ENCODE assay signal across 9 mouse cellular contexts in the genomic region with DNA sequence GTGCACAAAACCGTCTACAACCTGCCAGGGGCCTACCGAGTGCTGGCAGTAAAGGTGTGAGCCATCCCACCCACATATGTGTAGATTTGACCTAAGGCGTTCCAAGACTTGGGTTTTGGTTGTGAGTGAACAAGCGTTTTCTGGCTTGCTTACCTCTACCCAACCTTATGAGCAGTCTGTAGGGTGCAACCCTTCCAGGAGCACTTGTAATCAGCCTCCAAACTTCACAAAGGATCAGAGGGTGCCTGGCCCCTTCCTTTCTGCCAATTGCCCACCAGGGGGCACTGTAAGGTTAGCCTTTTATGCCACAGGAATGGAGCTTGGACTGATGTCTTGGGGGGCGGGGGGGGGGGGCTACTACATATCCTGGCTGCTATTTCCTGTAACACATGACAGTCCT. TPM values are rescaled to one million over a fixed set of nuclear protein-coding genes. Genes with fewer than 3 reads are reported as not detected.
DNase-seq lines count a peak whose midpoint lies in the region; ATAC-seq and TF ChIP-seq lines count a peak whose summit lies in the region.
"Had no signal": no experiment of that assay in that cellular context is flagged by ENCODE, and none has a peak within 500 bp of the region (broad histone marks: within the 10 kb centered on the region; RNA-seq: fewer than 3 reads in every experiment).

No protein-coding gene starts in this region.

- TF ChIP-seq EP300 in MEL (IDR thresholded peaks at IDR 0.05; ENCODE audit: low read depth in 1 of 2, low read length in 2 of 2): no peak

- no peak overlapping the region for H3K4me2 ChIP-seq in heart, embryonic 14.5 days (ENCODE audit: low read length)
- H3K4me2 ChIP-seq in heart, embryonic 12.5 days: no peak overlapping the region
- no peak overlapping the region for H3K4me2 ChIP-seq in forebrain, embryonic 11.5 days (ENCODE audit: low read depth, low read length, severe bottlenecking)
- H3K4me2 ChIP-seq in midbrain, embryonic 13.5 days (replicated peaks): no peak overlapping the region
- H3K4me2 ChIP-seq: liver, embryonic 15.5 days had no signal

- no peaks in the 10 kb centered on the region for H3K27me3 ChIP-seq in heart, embryonic 14.5 days (ENCODE audit: control insufficient read depth, insufficient read depth, low read length)
- H3K27me3 ChIP-seq in heart, embryonic 12.5 days (replicated peaks): no peaks in the 10 kb centered on the region
- H3K27me3 ChIP-seq in MEL (ENCODE audit: control insufficient read depth in 1 of 2, insufficient read depth in 2 of 2, low read length in 2 of 2): no peaks in the 10 kb centered on the region
- H3K27me3 ChIP-seq in forebrain, embryonic 11.5 days (ENCODE audit: control insufficient read depth, insufficient read depth, low read length): no peaks in the 10 kb centered on the region
- H3K27me3 ChIP-seq in midbrain, embryonic 13.5 days: no peaks in the 10 kb centered on the region
- H3K27me3 ChIP-seq: liver, embryonic 15.5 days had no signal

- H3K79me2 ChIP-seq in MEL (ENCODE audit: control insufficient read depth, insufficient read depth, low read length, poor library complexity): no peaks in the 10 kb centered on the region

- DNase-seq in MEL (ENCODE audit: low read depth, low spot score): peak; percentile 72
- peak; percentile 77 for DNase-seq in forebrain, embryonic 11.5 days (ENCODE audit: low spot score)
- DNase-seq in kidney, postnatal 4 days: peak; percentile 57 to 64
- DNase-seq in urinary bladder, postnatal 25 days (ENCODE audit: low spot score): no peak
- DNase-seq in frontal cortex, adult 2 months (ENCODE audit: extremely low spot score in 1 of 2, low spot score in 1 of 2): no peak

- peak; percentile 70 to 87 (median 77) for TF ChIP-seq CTCF in MEL (IDR thresholded peaks at IDR 0.05 in 2 of 3, conservative IDR thresholded peaks at IDR 0.05 in 1 of 3; ENCODE audit: control insufficient read depth in 1 of 3, insufficient read depth in 1 of 3, low read depth in 2 of 3, low read length in 3 of 3, poor library complexity in 1 of 3, severe bottlenecking in 1 of 3)

- peaks cover 46% of the 10 kb centered on the region for H3K36me3 ChIP-seq in heart, embryonic 14.5 days (ENCODE audit: control insufficient read depth, insufficient read depth, low read length)
- H3K36me3 ChIP-seq in heart, embryonic 12.5 days: peaks cover 44% of the 10 kb centered on the region
- H3K36me3 ChIP-seq in MEL (ENCODE audit: control insufficient read depth in 1 of 2, insufficient read depth in 2 of 2, low read length in 2 of 2): peaks cover 0 to 11% of the 10 kb centered on the region in 2 experiments; a peak in 2 of 4 replicates
- peaks cover 21% of the 10 kb centered on the region for H3K36me3 ChIP-seq in forebrain, embryonic 11.5 days (ENCODE audit: control insufficient read depth, insufficient read depth, low read length)
- H3K36me3 ChIP-seq in midbrain, embryonic 13.5 days: peaks cover 50% of the 10 kb centered on the region

- H3K9ac ChIP-seq in heart, embryonic 14.5 days (ENCODE audit: low read length): no peak overlapping the region
- H3K9ac ChIP-seq in heart, embryonic 12.5 days: no peak overlapping the region
- no peak overlapping the region for H3K9ac ChIP-seq in MEL (ENCODE audit: control insufficient read depth, low read depth, low read length, poor library complexity, severe bottlenecking)
- H3K9ac ChIP-seq in forebrain, embryonic 11.5 days (ENCODE audit: low read length): no peak overlapping the region
- H3K9ac ChIP-seq in midbrain, embryonic 13.5 days (replicated peaks): no peak overlapping the region
- H3K9ac ChIP-seq: liver, embryonic 15.5 days had no signal

- no peak overlapping the region for H3K4me3 ChIP-seq in heart, embryonic 14.5 days (ENCODE audit: control insufficient read depth in 1 of 2, insufficient read depth in 1 of 2, low read depth in 1 of 2, low read length in 2 of 2)
- H3K4me3 ChIP-seq in heart, embryonic 12.5 days: no peak overlapping the region
- no peak overlapping the region for H3K4me3 ChIP-seq in MEL (ENCODE audit: control insufficient read depth in 1 of 2, insufficient read depth in 1 of 2, low read depth in 2 of 2, low read length in 2 of 2)
- no peak overlapping the region for H3K4me3 ChIP-seq in forebrain, embryonic 11.5 days (ENCODE audit: low read depth, low read length)
- no peak overlapping the region for H3K4me3 ChIP-seq in midbrain, embryonic 13.5 days (replicated peaks)
- H3K4me3 ChIP-seq: liver, embryonic 15.5 days had no signal

- no peaks in the 10 kb centered on the region for H3K9me3 ChIP-seq in heart, embryonic 14.5 days (ENCODE audit: control insufficient read depth, low read length)
- H3K9me3 ChIP-seq in heart, embryonic 12.5 days (replicated peaks): no peaks in the 10 kb centered on the region
- no peaks in the 10 kb centered on the region for H3K9me3 ChIP-seq in MEL (replicated peaks; ENCODE audit: insufficient read depth, low read length)
- H3K9me3 ChIP-seq in forebrain, embryonic 11.5 days (ENCODE audit: control insufficient read depth, low read length): no peaks in the 10 kb centered on the region
- H3K9me3 ChIP-seq in midbrain, embryonic 13.5 days: no peaks in the 10 kb centered on the region
- H3K9me3 ChIP-seq: liver, embryonic 15.5 days had no signal

- 0 out of 2 replicates have a peak, but pooled peaks have one; percentile 13 for ATAC-seq in heart, embryonic 14.5 days (ENCODE audit: insufficient number of reproducible peaks, insufficient read depth, low FRiP score, low read depth)
- no peak; the same call in 1 of the 2 replicates for ATAC-seq in heart, embryonic 12.5 days (ENCODE audit: insufficient number of reproducible peaks, low FRiP score)
- peak; percentile 39; the same call in 1 of the 2 replicates for ATAC-seq in forebrain, embryonic 11.5 days (replicated peaks; ENCODE audit: low FRiP score)
- peak; percentile 47 for ATAC-seq in midbrain, embryonic 13.5 days

- no peak overlapping the region for H3K27ac ChIP-seq in heart, embryonic 14.5 days (replicated peaks in 1 of 2; ENCODE audit: control insufficient read depth in 1 of 2, insufficient read depth in 1 of 2, low read depth in 2 of 2, low read length in 2 of 2)
- H3K27ac ChIP-seq in heart, embryonic 12.5 days (ENCODE audit: poor library complexity, severe bottlenecking): no peak overlapping the region
- H3K27ac ChIP-seq in MEL (ENCODE audit: control insufficient read depth, low read depth, low read length): no peak overlapping the region
- H3K27ac ChIP-seq in forebrain, embryonic 11.5 days (ENCODE audit: low read depth, low read length): no peak overlapping the region
- H3K27ac ChIP-seq in midbrain, embryonic 13.5 days: peak overlapping the region; percentile 63
- H3K27ac ChIP-seq: liver, embryonic 15.5 days had no signal

- TF ChIP-seq POLR2A in MEL (IDR thresholded peaks at IDR 0.05; ENCODE audit: control insufficient read depth in 1 of 2, insufficient read depth in 1 of 2, low read depth in 1 of 2, low read length in 2 of 2, poor library complexity in 1 of 2): no peak

- whole genome bisulfite sequencing in heart, embryonic 14.5 days: 62% methylated on average over 5 of the region's 5 CpGs
- 59% methylated on average over 5 of the region's 5 CpGs for WGBS in heart, embryonic 12.5 days
- WGBS in forebrain, embryonic 11.5 days: 71% methylated on average over 5 of the region's 5 CpGs
- 72% methylated on average over 5 of the region's 5 CpGs for WGBS in midbrain, embryonic 13.5 days

- TF ChIP-seq RAD21 in MEL (IDR thresholded peaks at IDR 0.05; ENCODE audit: low read depth, low read length): peak; percentile 49

- peaks cover 0 to 9% of the 10 kb centered on the region in 2 experiments; a peak in 1 of 4 replicates for H3K4me1 ChIP-seq in heart, embryonic 14.5 days (ENCODE audit: control insufficient read depth in 2 of 2, insufficient read depth in 2 of 2, low read length in 2 of 2)
- H3K4me1 ChIP-seq in heart, embryonic 12.5 days (replicated peaks): peaks cover 17% of the 10 kb centered on the region
- no peaks in the 10 kb centered on the region for H3K4me1 ChIP-seq in MEL (ENCODE audit: control insufficient read depth in 1 of 2, insufficient read depth in 2 of 2, low read length in 2 of 2)
- no peaks in the 10 kb centered on the region for H3K4me1 ChIP-seq in forebrain, embryonic 11.5 days (replicated peaks; ENCODE audit: control insufficient read depth, insufficient read depth, low read length)
- peaks cover 20% of the 10 kb centered on the region for H3K4me1 ChIP-seq in midbrain, embryonic 13.5 days (replicated peaks)

RNA-seq across cellular contexts. Expression of a gene that starts 18.6 kb away (rescaled TPM):
- polyA plus RNA-seq in heart, embryonic 14.5 days (2014; fragmentation: Nextera tagmentation; extraction: Ambion mirVana): not detected in 2 replicates
- polyA plus RNA-seq in heart, embryonic 12.5 days (2016; fragmentation: Nextera tagmentation; extraction: Ambion mirVana): not detected in 2 replicates
- total RNA-seq in MEL (2012; rRNA removed): not detected in 2 replicates
- polyA plus RNA-seq in MEL (2012; ENCODE audit: insufficient read depth in 1 of 2, insufficient read length in 2 of 2, low read depth in 1 of 2, low replicate concordance in 2 of 2, missing spikeins in 1 of 2): not detected
- polyA plus RNA-seq in forebrain, embryonic 11.5 days (2014; fragmentation: Nextera tagmentation; extraction: Ambion mirVana): 0.08 TPM in 1 of 2 replicates, not detected in the other
- 0.08 TPM in 1 of 2 replicates, not detected in the other for polyA plus RNA-seq in midbrain, embryonic 13.5 days (2015; fragmentation: Nextera tagmentation; extraction: Ambion mirVana)
- 0.97 and 1.2 TPM in 2 replicates for polyA plus RNA-seq in frontal cortex, adult 2 months (2012; rRNA removed)
- polyA plus RNA-seq: liver, embryonic 15.5 days had no signal

RNA-seq across cellular contexts. Expression of a gene that starts 23.5 kb away (rescaled TPM):
- polyA plus RNA-seq in heart, embryonic 14.5 days (2014; fragmentation: Nextera tagmentation; extraction: Ambion mirVana): 15.1 and 16.1 TPM in 2 replicates
- polyA plus RNA-seq in heart, embryonic 12.5 days (2016; fragmentation: Nextera tagmentation; extraction: Ambion mirVana): 38.5 and 40.6 TPM in 2 replicates
- total RNA-seq in MEL (2012; rRNA removed): 267 and 270 TPM in 2 replicates
- polyA plus RNA-seq in MEL (2012; ENCODE audit: insufficient read depth in 1 of 2, insufficient read length in 2 of 2, low read depth in 1 of 2, low replicate concordance in 2 of 2, missing spikeins in 1 of 2): 100 to 1,000 TPM; 254 to 427 TPM
- 91.6 and 100 TPM in 2 replicates for polyA plus RNA-seq in forebrain, embryonic 11.5 days (2014; fragmentation: Nextera tagmentation; extraction: Ambion mirVana)
- polyA plus RNA-seq in midbrain, embryonic 13.5 days (2015; fragmentation: Nextera tagmentation; extraction: Ambion mirVana): 23.6 and 26.3 TPM in 2 replicates
- polyA plus RNA-seq in frontal cortex, adult 2 months (2012; rRNA removed): 46.3 and 49.8 TPM in 2 replicates

RNA-seq across cellular contexts. Expression of a gene that starts 50.2 kb away (rescaled TPM):
- 1.9 and 2.1 TPM in 2 replicates for polyA plus RNA-seq in heart, embryonic 14.5 days (2014; fragmentation: Nextera tagmentation; extraction: Ambion mirVana)
- polyA plus RNA-seq in heart, embryonic 12.5 days (2016; fragmentation: Nextera tagmentation; extraction: Ambion mirVana): 2.1 and 2.5 TPM in 2 replicates
- not detected in 2 replicates for total RNA-seq in MEL (2012; rRNA removed)
- not detected for polyA plus RNA-seq in MEL (2012; ENCODE audit: insufficient read depth in 1 of 2, insufficient read length in 2 of 2, low read depth in 1 of 2, low replicate concordance in 2 of 2, missing spikeins in 1 of 2)
- polyA plus RNA-seq in forebrain, embryonic 11.5 days (2014; fragmentation: Nextera tagmentation; extraction: Ambion mirVana): 1.8 and 2.0 TPM in 2 replicates
- polyA plus RNA-seq in midbrain, embryonic 13.5 days (2015; fragmentation: Nextera tagmentation; extraction: Ambion mirVana): 0.19 TPM in 2 replicates
- 0.04 TPM in 2 replicates for polyA plus RNA-seq in frontal cortex, adult 2 months (2012; rRNA removed)

RNA-seq across cellular contexts. Expression of a gene that starts 58.0 kb away (rescaled TPM):
- 14.2 and 15.9 TPM in 2 replicates for polyA plus RNA-seq in heart, embryonic 14.5 days (2014; fragmentation: Nextera tagmentation; extraction: Ambion mirVana)
- 20.1 and 21.0 TPM in 2 replicates for polyA plus RNA-seq in heart, embryonic 12.5 days (2016; fragmentation: Nextera tagmentation; extraction: Ambion mirVana)
- 10.2 and 16.9 TPM in 2 replicates for total RNA-seq in MEL (2012; rRNA removed)
- polyA plus RNA-seq in MEL (2012; ENCODE audit: insufficient read depth in 1 of 2, insufficient read length in 2 of 2, low read depth in 1 of 2, low replicate concordance in 2 of 2, missing spikeins in 1 of 2): 10 to 100 TPM in 1 of 2 experiments, not detected in 1; 26.0 TPM
- polyA plus RNA-seq in forebrain, embryonic 11.5 days (2014; fragmentation: Nextera tagmentation; extraction: Ambion mirVana): 23.3 and 23.6 TPM in 2 replicates
- polyA plus RNA-seq in midbrain, embryonic 13.5 days (2015; fragmentation: Nextera tagmentation; extraction: Ambion mirVana): 27.7 and 28.3 TPM in 2 replicates
- 28.9 and 29.2 TPM in 2 replicates for polyA plus RNA-seq in frontal cortex, adult 2 months (2012; rRNA removed)

Comparison
In these comparisons a context has a peak if more than half of its experiments do, and no peak if none do; other contexts are left out.
1. DNase-seq: peak in MEL (single experiment), forebrain, embryonic 11.5 days (single experiment) and kidney, postnatal 4 days (2 of 2); none in urinary bladder, postnatal 25 days (single experiment) and frontal cortex, adult 2 months (0 of 2).